Mouse (Mus musculus): ENCODE results near the gene Sidt2.

Gene Sidt2

GRCm38 (mm10) chr9:45955107-45955963 is at the start of gene Sidt2:
Sidt2 (minus strand) TSS chr9:45955258.
- in situ Hi-C loops (cut with MboI, MseI), result no loop called here

- in situ Hi-C loops (cut with MboI, MseI), result no loop called here
Observed at GRCm38 (mm10) chr9:46004529-46004928, 49.5 kb upstream of the Sidt2 start.

DNA sequence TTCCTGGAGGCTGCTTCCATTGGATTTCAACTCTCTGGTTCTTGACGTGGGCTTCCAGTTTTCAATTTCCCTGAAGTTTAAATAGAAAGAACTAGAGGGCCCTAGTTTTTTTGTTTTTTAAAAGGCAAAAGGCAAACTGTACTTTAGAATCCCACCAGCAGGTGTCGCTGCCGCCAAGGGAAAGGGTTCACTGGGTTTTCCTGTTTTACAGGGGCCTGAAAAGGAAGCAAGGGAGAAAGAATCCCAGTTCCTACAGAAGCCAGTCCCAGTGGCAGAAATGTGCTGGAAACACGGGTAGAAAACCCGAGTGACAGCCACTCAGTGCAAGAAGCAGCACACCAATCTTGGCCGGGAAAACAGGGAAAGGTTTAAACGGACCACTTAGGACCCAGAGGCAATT is 48.7 kb upstream of the Sidt2 start:
- in situ Hi-C loops (cut with MboI, MseI), result no loop called here

DNA sequence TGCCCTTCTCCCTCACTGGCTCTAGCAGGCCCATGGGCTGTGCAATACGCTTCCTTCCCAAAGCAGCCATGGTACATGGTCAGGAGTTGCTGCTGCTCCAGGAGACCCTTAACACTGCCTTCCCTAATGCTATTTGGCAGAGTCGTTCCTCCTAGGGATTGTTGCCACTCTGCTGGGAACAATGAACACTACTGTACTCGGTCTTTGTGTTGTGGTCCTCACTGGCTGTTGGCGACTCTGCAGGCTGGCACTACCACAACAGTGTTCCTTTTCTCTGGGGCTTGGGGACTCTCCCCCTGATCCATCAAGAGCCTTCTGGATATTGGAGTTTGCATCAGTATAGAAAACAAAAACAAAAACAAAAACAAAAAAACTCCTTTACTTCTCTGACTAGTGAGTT is 44.0 kb upstream of the Sidt2 start:
- in situ Hi-C loops (cut with MboI, MseI), result loop anchor here (5.0 kb wide), 1 partner anchor 198 kb away; no protein-coding TSS in a partner anchor

- in situ Hi-C loops (cut with MboI, MseI), result no loop called here
Observed at GRCm38 (mm10) chr9:45985229-45985567, 30.1 kb upstream of the Sidt2 start.

- in situ Hi-C loops (cut with MboI, MseI), result no loop called here
Observed at GRCm38 (mm10) chr9:45984409-45985228, 29.6 kb upstream of the Sidt2 start.

GRCm38 (mm10) chr9:45983676-45984408 is 28.8 kb upstream of the Sidt2 start:
- in situ Hi-C loops (cut with MboI, MseI), result no loop called here

GRCm38 (mm10) chr9:45981331-45981730 is 26.3 kb upstream of the Sidt2 start:
- in situ Hi-C loops (cut with MboI, MseI), result no loop called here

DNA sequence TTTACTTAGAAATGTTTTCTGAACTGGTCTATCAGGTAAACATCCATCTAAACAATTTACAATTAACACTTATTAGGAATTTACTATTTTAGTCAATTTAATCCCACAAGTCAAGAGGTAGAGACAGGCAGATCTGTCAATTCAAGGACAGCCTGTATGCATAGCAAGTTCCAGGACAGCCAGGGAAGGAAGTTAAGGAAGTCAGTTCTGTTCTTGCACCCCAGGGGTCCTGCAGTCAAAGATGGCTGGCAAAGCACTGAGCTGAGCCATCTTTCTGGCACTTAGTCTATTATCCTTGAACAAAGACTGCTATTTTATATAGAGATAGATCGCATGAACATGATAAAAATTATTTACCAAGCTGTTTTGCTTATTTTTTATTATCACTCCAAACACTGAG is 25.6 kb upstream of the Sidt2 start:
- in situ Hi-C loops (cut with MboI, MseI), result no loop called here

DNA sequence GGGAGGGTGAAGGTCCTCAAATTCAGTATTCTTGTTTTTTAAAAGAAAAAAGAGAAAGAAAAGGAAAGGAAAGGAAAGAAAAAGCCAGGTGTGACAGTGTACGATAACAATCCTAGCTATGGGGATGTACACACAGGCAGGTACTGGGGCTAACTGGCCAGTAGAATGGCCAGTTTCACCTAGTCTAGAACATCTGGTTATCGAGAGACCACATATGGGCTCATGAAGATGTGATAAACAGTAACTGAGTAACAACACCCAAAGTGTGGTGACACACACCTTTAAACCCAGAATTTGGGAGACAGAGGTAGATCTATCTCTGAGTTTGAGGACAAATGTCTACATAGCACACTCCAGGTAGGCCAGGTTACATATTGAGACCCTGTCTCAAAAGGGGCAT is 24.7 kb upstream of the Sidt2 start:
- in situ Hi-C loops (cut with MboI, MseI), result no loop called here

DNA sequence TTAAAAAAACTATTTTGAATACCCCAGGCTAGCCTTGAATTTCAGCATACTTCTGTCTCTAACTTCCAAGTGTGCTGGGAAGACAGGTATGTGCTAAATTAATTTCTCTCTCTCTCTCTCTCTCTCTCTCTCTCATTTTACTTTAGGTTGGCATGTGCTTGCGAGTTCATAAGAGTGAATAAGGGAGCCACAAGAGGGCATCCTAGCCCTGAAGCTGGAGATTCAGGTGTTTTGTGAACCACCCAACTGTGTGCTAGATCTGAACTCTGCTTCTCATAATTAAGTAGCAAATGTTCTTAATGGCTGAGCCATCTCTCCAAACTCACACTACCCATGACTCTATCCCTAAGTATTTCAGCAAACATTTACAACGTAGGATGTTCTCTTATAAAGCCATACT is 21.8 kb upstream of the Sidt2 start:
- in situ Hi-C loops (cut with MboI, MseI), result no loop called here

GRCm38 (mm10) chr9:45963577-45963976 is 8.5 kb upstream of the Sidt2 start:
- in situ Hi-C loops (cut with MboI, MseI), result no loop called here

DNA sequence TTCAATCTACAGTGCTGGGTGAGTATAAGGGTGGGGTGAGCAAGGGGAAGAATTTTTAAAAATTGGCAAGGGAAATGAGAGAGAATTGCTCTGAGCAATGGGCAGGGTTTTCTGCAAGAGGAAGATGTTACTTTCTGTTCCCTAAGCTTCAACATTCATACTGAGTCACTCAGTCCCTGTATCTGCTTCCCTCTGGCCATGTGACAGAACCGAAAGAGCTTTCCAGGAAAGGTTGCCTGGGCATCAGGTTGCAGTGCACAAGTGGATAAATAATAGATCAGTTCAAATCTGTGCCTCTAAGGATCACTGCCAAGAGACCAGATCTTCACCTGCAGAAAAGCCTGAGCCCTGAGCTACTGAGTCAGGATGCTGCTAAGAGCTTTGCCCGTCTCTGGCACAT is 6.8 kb upstream of the Sidt2 start:
- in situ Hi-C loops (cut with MboI, MseI), result no loop called here

GRCm38 (mm10) chr9:45959661-45960060 is 4.6 kb upstream of the Sidt2 start:
- in situ Hi-C loops (cut with MboI, MseI), result no loop called here

- in situ Hi-C loops (cut with MboI, MseI), result no loop called here
Observed at GRCm38 (mm10) chr9:45958851-45959250, 3.8 kb upstream of the Sidt2 start.

DNA sequence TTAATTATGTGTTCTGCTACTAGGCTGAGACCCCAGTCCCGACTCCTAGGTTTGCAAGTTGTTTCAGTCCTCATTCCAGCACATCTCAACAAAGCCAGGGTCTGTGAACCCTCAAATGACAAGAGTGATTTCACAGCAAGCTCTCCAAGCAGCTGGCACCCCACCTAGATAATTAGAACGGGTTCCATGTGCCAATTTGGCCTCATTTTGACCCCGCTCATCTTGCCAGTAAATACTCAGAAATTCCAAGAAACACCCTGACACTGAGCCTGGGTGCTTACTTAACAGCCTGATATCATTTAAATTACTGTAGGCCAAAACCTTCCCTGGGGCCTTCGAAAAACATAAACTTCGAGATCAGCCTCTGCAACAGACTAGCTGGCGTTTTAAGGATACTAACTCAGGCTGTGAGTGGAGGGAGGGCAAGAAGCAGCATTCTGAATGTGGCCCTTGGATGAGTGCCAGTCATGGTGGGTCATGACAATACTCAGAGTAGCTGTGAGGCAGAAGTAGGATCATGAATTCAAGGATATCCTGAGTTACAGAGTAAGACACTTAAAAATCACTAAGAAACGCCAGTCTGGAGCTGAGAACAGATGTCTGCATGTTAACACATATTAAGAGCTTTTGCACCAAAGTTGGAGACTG is 3.1 kb upstream of the Sidt2 start:
- in situ Hi-C loops (cut with MboI, MseI), result no loop called here

GRCm38 (mm10) chr9:45954294-45955106 is 558 bp downstream of the Sidt2 start:
- in situ Hi-C loops (cut with MboI, MseI), result no loop called here

DNA sequence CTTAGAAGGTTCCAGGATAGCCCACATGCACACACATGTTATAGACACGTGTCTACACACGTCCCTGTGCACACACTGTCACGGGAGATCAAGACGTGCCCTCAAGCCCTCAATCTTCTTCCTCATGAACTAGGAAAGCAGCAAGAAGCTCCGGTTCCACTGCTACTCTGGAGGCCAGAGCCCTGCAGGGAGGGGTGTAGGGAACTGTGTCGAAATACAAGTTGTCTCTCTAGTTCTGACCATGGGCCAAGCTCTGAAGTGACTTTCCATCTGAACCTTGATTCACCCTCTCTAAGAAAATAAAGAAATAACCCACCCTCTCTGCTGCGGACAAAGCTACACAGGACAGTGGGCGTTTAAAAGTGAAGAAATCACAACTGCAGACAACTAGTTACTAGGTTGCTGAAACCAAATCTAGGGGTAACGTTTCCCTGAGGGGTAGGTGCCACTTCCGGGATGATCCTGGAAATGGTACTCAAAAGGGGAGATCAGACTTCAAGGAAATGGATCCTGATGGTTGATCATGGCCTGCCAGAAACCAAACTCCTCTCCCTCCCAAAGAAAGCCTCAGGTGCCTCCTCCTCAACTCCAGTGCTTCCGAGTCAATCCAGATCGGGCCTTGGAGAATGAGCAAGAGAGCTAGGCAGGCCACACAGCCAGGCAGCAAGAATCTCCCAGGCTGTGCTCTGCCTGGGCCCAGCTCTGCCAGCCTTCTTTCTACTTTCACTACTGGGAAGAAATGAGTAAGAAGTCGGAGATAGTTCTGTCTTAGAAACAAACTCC is 1.4 kb downstream of the Sidt2 start:
- in situ Hi-C loops (cut with MboI, MseI), result no loop called here

DNA sequence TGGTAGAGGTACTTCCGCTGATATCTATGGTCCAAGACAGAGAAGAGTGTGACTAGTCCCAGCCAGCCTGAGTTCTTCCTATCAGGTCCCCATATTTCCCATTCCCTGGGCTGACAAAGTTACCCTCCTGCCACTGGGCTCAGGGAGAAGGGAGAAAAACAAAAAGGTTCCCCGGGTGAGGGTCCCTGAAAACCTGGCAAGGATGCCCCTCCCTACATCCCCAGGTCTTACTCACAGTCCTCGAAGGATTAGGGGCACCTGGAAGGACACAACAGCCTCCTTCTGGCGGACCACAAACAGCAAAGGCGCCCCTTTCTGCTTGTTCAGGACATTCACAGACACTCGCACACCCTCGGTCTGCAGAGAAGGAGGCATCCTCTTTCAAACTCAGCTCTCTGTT is 2.2 kb downstream of the Sidt2 start:
- in situ Hi-C loops (cut with MboI, MseI), result no loop called here

GRCm38 (mm10) chr9:45952057-45952456 is 3.0 kb downstream of the Sidt2 start:
- in situ Hi-C loops (cut with MboI, MseI), result no loop called here
